Mouse (Mus musculus) lung, postnatal 25 days (tissue): Measurements from ENCODE around the gene Htr6.

Experiments
- DNase-seq: peaks from one replicate; pipeline ENCODE4 v3.0.0; 2022; ENCODE audit warnings: low spot score

The Htr6 gene

GRCm38 (mm10) chr4:139075041-139075711, at the start of gene Htr6:
Gene Htr6 (minus strand): TSS chr4:139075570.
- DNase-seq, result no peak

DNA sequence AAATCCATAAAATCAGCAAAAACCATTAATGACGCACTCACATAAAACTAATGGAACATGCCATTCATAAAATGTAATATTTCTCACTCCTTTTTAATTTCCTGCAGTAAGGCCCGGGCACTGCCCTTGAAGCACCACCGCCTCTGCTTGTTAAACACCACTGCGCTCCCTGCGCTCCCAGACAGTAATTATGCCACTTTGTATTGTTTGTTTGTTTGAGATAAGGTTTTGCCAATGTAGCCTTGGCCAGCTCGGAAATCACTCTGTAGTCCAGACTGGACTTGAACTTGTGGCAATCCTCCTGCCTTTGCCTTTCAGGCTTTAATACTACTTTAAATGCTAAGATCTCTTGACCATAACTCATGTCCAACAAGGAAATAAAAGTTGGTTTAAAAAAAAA, 49.6 kb upstream of the Htr6 start:
- DNase-seq, result no peak

DNA sequence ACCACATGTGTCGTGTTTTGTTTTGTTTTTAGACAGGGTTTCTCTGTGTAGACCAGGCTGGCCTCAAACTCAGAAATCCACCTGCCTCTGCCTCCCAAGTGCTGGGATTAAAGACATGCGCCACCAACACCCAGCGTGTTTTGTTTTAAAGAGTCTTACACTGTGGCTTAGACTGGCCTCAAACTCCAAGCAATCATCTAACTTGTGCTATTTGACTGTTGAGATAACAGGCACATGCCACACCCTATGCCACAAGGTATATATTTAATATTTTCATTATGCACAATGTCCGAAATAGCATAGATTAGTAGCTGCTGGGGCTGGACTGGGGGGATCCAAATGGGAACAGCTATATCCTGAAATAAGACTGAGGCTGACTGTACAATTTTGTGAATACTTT, 47.2 kb upstream of the Htr6 start:
- DNase-seq, result no peak

GRCm38 (mm10) chr4:139120998-139121397, 45.6 kb upstream of the Htr6 start:
- no peak for DNase-seq

DNA sequence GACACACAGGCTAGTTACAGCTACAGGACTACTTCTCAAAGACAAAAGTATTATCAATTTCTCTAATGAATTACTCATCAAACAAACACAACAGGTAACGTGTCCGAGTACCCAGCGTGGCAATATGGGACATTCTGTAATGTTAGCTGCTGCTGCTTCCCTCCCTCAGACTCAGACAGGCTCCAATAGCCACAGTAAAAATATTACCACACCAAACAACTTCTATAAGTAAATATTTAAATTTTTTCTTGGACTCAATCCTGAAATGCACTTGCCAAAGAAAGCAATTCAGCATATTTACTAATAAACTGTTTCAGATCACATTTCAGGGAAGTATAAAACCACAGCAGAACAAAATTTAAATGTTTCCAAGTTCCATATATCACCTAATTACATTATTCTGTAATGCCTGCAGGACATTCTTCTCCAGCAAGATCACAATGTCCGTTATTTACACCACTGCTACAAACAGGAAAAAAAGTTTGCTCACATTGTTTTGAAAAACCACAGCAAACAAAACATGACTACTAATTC, 45.0 kb upstream of the Htr6 start:
- DNase-seq, result no peak

DNA sequence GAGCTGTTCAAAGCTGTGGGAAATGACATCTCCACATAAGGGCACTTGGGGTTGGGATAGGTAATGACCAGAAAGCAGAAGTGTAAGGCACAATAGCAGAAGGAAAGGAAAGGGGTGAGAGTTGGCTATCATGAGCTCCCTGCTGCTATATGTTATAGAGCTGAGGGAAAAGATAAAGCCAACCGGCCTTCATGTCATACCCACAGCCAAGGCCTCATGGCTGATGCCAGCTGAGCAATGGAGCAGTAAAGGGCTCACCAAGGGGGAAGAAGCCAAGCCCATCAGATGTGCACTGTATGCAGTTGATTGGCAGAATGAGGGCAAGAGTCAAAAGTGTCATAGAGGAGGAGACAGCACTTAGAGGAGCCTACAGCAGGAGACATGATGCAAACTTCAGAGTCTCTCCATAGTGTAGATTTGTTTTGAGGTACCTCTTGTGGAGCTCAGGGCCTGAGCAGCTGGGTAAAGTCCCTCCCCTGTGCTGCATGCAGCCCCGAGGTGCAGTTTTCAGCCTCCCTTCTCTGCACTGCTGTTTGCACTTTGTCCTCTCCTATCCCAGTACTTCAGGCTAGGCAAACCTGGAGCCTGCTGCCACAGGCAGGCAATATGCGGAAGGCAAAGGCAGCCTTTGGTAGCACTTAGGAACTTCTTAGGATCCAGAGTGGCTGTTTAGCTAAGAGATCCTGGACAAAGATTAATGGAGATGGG, 41.1 kb upstream of the Htr6 start:
- DNase-seq, result no peak

DNA sequence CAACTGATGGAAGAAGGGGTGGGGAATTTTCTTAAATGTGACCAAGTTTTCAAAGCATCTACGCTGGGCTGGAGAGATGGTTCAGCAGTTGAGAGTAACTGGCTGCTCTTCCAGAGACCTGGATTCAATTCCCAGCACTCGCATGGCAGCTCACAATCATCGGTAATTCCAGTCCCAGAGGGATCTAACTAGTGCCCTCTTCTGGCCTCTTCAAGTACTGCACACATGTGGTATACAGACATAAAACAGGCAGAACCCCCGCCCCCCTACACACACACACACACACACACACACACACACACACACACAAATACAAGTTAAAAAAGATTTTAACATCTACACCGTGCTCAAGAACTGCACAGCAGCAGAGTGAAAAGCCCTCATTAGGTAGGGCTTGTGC, 40.4 kb upstream of the Htr6 start:
- DNase-seq, result no peak

DNA sequence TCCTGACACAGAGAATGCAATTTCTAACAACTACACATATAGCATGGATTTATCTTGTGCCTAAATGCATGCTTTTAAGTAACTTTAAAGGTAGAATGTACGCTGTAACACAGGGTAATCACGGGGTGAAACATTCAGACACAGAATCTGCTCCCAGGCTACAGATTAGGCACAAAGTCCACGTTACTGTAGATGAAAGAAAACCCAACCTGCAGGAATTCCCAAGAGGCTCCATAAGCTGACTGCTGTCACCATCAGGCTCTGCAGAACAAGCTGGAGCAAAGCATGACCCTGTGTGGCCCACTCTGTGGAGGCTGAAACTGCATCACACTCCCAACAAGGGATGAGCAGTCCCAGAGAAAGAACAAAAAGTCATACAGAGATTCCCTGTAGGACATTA, 37.1 kb upstream of the Htr6 start:
- DNase-seq, result no peak

DNA sequence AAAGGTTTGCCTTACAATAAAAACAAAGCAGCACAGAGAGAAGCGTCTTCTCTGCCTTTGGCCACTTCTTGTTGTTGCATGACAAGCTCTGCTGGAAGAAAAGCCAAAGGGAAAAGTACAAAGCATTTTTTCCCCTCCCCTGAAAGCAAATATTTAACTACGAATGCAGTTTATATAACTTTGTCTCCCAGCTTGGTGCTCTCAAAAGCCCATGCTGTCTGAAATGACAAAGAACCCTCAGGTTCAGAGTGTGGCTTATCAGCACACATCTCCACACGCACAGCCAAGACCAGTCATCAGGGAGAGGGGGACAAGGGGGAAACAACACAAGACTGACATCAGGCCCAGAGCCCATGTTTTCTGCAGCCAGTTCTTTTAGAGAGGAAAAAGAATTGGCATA, 36.1 kb upstream of the Htr6 start:
- DNase-seq, result peak; percentile 42

DNA sequence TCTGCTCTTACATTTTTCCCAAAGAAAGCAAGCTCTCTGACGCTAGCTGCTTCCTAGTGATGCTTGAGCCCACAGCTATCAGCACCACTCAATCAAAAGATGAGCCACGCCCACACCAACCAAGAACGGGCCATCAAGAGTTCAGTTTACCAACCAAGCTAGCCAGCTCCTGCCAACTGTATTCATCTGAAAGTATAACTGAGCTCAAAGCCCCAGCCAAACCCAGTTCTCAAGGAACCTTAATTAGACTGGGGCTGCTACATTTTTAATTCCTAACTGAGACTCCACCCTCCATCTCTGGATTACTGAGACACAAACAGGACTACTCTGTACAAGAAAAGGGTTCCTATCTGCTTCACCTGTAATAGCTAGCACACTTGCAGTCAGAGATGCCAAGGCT, 35.5 kb upstream of the Htr6 start:
- DNase-seq, result no peak

- DNase-seq, result no peak
These were observed 30.1 kb upstream of the Htr6 start for GRCm38 (mm10) chr4:139105453-139105852.

DNA sequence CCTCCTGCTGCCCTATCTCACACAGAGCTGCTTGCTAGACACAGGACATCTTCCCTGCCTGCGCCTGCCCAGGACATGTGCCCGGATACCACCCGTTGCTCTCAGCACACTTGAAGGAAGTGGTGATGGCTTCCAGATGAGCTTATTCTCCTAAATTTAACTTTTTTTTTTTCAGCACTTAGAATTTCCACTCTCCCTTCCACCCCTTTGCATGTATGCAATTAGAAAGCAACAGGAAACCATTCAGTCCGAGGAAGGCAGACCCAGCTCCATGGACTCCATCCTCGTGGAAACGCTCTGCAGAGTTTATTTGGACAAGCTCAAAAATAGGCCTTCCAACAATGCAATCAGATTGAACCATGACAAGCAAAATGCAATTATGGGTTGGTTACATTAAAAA, 26.2 kb upstream of the Htr6 start:
- DNase-seq, result no peak

- DNase-seq, result no peak
These were observed 25.0 kb upstream of the Htr6 start for GRCm38 (mm10) chr4:139100326-139100725.

- DNase-seq, result peak; percentile 64
These were observed 20.8 kb upstream of the Htr6 start for GRCm38 (mm10) chr4:139096201-139096600.

- peak; percentile 45 for DNase-seq
These were observed 20.0 kb upstream of the Htr6 start for GRCm38 (mm10) chr4:139095406-139095805.

GRCm38 (mm10) chr4:139093196-139093530, 17.8 kb upstream of the Htr6 start:
- DNase-seq, result no peak

- peak; percentile 69 for DNase-seq
These were observed 17.2 kb upstream of the Htr6 start, which contains the start of gene Nbl1 for GRCm38 (mm10) chr4:139092356-139093195. Gene Nbl1 (minus strand): TSS chr4:139092993.

DNA sequence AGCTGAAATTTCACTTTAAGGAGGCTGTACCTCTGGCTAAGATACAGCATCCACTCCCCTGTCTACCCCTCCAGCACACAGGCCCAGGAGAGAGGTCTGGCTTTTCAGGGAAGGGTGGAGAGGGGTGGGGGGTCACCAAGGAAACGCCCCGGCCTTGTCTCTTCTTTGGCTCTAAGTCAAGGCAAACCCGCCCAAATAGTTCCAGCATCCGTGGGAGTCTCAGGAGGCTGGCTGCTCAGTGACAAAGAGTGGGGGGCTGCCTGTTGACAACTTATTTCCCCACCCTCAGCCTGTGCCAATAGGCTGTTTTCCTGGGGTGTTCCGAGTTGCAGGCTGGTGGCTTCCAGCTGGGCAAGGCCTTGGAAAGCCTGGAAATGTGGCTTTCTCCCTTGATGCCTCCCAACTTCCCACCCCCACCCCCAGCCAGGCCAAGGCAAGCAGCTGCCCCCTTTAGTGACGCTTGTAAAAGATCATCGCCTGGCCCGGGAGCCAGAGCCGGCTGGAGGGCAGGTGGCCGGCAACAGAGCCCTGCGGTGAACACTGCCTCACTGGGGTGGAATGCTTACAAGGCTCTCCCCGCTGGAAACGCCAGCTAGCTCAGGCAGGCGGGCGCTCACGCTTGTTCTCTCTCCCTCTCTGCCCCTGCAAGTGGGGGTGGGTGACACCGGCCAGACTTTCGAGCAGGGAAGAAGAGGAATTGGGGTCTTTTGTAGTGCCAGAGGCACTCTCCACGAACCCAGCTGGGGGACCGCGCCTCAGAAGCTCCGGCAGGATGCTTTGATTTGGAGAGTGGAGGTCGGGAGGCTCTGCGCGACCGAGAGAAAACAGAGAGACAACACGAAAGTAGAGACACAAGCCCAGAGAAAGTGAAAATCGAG, 16.3 kb upstream of the Htr6 start:
- no peak for DNase-seq

GRCm38 (mm10) chr4:139091066-139091465, 15.7 kb upstream of the Htr6 start:
- DNase-seq, result no peak

- DNase-seq, result peak; percentile 39
These were observed 15.1 kb upstream of the Htr6 start for GRCm38 (mm10) chr4:139090303-139090940.

DNA sequence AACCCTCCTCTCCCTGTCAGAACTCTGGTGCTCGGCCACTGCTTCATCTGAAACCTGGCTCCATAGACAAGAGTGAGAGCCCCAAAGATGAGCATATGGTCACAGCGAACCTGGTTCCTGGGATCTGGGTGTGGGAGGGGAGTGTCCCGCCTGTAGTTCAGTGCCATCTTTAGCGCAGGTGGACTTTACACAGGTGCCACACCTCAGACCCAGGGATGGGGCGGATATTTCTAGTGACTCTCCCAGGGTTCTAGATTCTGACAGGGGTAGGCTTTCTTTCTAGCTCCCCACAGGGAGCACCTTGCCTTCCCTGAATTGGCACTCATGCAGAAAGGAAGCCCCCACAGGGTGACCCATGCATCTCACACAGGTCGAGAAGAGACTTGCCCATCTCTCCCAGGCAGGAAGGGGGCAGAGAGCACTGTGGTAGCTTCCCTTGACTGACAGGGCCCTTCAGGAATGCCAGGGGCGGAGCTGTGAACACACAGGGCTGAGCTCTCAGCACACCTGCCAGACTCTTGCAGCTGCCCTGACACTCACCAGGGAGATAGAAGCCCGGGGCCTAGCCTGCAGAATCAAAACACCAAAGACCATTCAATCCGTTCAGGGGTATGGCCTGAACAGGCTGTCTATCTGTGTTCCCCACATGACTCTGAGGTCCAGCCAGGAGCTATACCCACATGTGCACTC, 13.8 kb upstream of the Htr6 start:
- DNase-seq, result no peak
